Mouse (Mus musculus) megakaryocyte, embryonic 14.5 days (primary cell): ENCODE measurements around the gene Pdlim4.

ENCODE experiments used
- FLI1 ChIP-seq: IDR thresholded peaks from 2 replicates; pipeline ENCODE4 v1.6.1; 2012; ENCODE audit warnings: low read length, inconsistent platforms, mixed read lengths
- GATA1 ChIP-seq: IDR thresholded peaks from 3 replicates; pipeline ENCODE4 v1.6.1; 2012; ENCODE audit warnings: mixed read lengths, low read length, inconsistent platforms, borderline replicate concordance

GRCm38 (mm10) chr11:54040676-54041075 lies 28.1 kb downstream of the Pdlim4 start:
- TF ChIP-seq GATA1 (no peak), FLI1 (no peak)
